Mouse (Mus musculus): ENCODE measurements around the gene Smc6. TPM values are rescaled to one million over a fixed set of nuclear protein-coding genes. Genes with fewer than 3 reads are reported as not detected.

Smc6 gene
- 33.0 and 58.1 TPM in 2 replicates for polyA plus RNA-seq (2012; ENCODE audit: insufficient read depth, insufficient read length, missing spikeins)

- Histone ChIP-seq H3K27ac (replicated peaks; ENCODE audit: low read depth, low read length) (peak within 1 kb of the TSS; percentile 71), H3K4me1 (ENCODE audit: control insufficient read depth, insufficient read depth, insufficient read length, low read length) (peaks cover 5% of the 10 kb centered on the region), H3K4me3 (ENCODE audit: insufficient read depth, low read depth, low read length) (peak within 1 kb of the TSS; percentile 90)
These were observed at the start of gene Smc6, which contains the start of gene Gen1 for GRCm38 (mm10) chr12:11265382-11266281. Gene Smc6, plus strand, starts transcription at chr12:11265886. Gene Gen1, minus strand, starts transcription at chr12:11265801.

- Histone ChIP-seq H3K27ac (replicated peaks; ENCODE audit: low read depth, low read length) (no peak overlapping the region), H3K4me1 (ENCODE audit: control insufficient read depth, insufficient read depth, insufficient read length, low read length) (no peaks in the 10 kb centered on the region), H3K4me3 (ENCODE audit: insufficient read depth, low read depth, low read length) (no peak overlapping the region)
These were observed 49.2 kb upstream of the Smc6 start for GRCm38 (mm10) chr12:11216454-11216853.

DNA sequence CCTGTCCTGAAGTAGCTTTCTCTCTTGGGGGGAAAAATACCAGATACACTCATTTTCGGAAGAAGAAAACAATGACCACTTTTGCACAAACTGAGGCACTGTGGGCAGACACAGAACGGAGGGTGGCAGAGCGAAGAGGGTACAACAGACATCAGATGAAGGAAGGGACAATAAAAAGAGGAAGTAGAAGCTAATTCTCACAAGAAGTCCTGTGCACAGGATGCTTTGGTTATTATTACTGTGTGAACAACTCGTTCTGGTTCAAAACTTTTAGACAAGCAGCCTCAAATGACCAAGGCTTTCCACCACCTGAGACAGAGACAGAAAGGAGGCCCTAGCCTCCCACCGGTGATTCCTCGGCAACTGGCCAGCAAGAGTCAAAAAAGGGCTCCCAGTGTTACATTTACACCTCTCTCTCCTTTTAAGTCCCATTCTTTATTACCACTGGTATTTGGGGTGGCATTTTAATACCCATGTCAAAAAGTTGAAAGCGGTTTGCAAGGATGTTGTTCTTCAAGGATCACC is 47.9 kb upstream of the Smc6 start:
- Histone ChIP-seq H3K4me1 (ENCODE audit: control insufficient read depth, insufficient read depth, insufficient read length, low read length) (no peaks in the 10 kb centered on the region), H3K4me3 (ENCODE audit: insufficient read depth, low read depth, low read length) (no peak overlapping the region), H3K27ac (replicated peaks; ENCODE audit: low read depth, low read length) (no peak overlapping the region)

- no peak overlapping the region for H3K27ac ChIP-seq (replicated peaks; ENCODE audit: low read depth, low read length)
- no peak overlapping the region for H3K4me3 ChIP-seq (ENCODE audit: insufficient read depth, low read depth, low read length)
- H3K4me1 ChIP-seq (ENCODE audit: control insufficient read depth, insufficient read depth, insufficient read length, low read length), result no peaks in the 10 kb centered on the region
These were observed 44.0 kb upstream of the Smc6 start for GRCm38 (mm10) chr12:11221524-11222330.

- Histone ChIP-seq H3K4me3 (ENCODE audit: insufficient read depth, low read depth, low read length) (no peak overlapping the region), H3K27ac (replicated peaks; ENCODE audit: low read depth, low read length) (no peak overlapping the region), H3K4me1 (ENCODE audit: control insufficient read depth, insufficient read depth, insufficient read length, low read length) (no peaks in the 10 kb centered on the region)
These were observed 43.1 kb upstream of the Smc6 start for GRCm38 (mm10) chr12:11222566-11222965.

DNA sequence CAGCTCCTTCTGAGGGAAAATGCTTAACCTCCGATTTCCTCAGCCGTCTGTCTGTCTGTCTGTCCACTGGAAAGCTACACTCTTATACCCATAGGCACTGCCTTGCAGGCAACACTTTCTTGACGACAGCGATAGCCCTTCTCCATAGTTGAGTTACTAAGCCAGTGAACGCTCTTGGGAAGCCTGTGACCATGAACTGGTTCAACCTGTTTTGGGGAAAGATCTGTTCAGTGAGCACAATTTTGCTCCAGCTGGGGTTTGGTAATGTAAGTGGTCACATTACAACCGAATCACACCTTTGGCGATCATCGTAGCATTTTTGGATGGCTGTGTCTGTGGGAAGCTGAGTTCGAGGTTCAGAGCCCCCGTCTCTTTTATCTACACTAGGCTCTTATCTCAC is 42.6 kb upstream of the Smc6 start:
- H3K4me1 ChIP-seq (ENCODE audit: control insufficient read depth, insufficient read depth, insufficient read length, low read length), result no peaks in the 10 kb centered on the region
- H3K4me3 ChIP-seq (ENCODE audit: insufficient read depth, low read depth, low read length), result no peak overlapping the region
- no peak overlapping the region for H3K27ac ChIP-seq (replicated peaks; ENCODE audit: low read depth, low read length)

DNA sequence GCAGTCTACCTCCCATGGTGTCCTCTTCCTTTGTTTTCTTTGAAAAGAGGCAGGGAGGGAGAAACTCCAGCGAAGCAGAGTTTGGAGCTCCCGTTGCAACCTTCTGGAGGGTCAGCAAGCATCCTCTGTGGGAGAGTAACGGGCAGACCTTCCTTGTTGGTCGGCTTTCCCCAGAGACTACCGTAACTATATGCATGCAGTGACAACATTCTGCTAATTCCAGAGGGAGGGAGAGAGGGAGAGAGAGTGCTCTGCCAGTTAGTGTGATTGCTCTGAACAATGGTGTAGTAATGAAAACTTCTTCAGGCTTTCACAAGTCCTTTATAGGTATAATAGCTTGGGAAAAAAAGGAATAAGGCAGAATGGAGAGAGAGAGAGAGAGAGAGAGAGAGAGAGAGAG is 41.0 kb upstream of the Smc6 start:
- Histone ChIP-seq H3K4me1 (ENCODE audit: control insufficient read depth, insufficient read depth, insufficient read length, low read length) (no peaks in the 10 kb centered on the region), H3K4me3 (ENCODE audit: insufficient read depth, low read depth, low read length) (no peak overlapping the region), H3K27ac (replicated peaks; ENCODE audit: low read depth, low read length) (no peak overlapping the region)

DNA sequence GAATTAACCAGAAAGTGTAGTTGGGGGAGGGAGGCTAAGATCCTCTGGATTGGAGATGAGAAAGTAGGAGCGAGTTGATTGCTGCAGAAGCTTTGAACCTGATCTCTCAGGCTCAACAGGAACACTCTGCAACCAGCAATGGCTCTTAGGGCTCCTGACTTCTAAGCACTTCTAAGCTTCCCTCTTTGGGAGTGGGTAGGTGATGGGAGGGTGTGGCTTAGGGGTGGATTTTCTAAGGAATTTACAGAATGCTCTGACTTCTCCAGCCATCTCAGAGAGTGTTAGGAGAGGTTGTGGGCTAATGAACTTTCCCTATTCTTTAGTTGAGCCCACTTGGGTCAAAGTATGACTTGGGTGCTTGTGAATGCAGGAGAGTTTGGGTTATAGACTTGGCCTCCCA is 39.6 kb upstream of the Smc6 start:
- H3K27ac ChIP-seq (replicated peaks; ENCODE audit: low read depth, low read length), result no peak overlapping the region

DNA sequence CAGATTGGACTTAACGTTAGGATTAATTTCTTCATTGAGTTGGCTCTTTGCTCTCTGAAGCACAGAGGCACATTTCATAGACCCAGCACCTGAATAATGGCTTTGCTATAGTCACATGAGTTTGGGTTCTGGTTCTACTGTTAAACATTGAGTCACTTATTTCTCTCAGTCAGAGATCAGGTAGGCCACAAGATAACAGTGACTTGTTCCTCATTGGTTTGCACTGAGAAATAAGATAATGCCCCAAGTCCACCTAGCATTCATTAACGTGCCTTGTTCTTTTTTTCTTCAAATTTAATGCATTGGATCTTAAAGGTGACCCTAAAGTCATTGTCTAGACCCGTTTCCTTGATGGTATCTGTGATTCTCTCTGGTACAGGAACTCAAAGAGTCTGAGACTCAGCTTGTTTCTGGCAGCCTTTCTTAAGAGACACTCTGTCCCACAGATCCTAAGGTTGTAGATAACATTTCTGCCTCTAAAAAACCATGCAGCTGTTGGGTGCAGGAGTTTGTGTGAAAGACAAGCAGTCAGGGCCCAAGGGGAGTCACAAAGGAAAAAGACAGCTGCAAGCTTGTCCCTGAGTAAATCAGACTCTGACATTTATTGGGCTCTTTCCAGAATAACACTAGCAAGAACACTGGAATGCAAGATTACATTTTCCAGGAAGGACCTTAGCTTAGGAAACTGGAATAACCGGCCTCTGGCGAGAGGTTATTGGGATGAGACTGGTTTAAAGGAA is 39.0 kb upstream of the Smc6 start:
- Histone ChIP-seq H3K4me1 (ENCODE audit: control insufficient read depth, insufficient read depth, insufficient read length, low read length) (no peaks in the 10 kb centered on the region), H3K4me3 (ENCODE audit: insufficient read depth, low read depth, low read length) (no peak overlapping the region), H3K27ac (replicated peaks; ENCODE audit: low read depth, low read length) (no peak overlapping the region)

More for the DNA sequence above, 39.6 kb upstream of the Smc6 start:
- Histone ChIP-seq H3K4me3 (ENCODE audit: insufficient read depth, low read depth, low read length) (no peak overlapping the region), H3K4me1 (ENCODE audit: control insufficient read depth, insufficient read depth, insufficient read length, low read length) (no peaks in the 10 kb centered on the region)

DNA sequence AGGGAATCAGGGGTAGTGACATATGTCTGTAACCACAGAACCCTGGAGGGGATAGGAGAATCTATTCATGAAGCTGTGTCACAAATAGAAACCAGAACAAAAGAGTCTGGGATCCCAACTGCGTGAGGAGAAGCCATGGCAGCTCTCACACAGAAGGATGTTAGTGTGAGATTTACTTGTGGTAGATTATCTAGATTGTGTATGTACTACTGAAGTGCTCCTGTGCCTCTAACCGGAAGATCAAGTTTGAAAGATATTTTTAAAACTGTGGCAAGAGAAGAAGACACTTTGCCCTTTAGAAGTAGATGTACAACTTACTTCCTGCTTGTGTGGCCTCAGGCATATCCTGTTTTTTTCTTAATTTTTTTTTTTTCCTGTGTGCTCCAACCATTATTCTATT is 35.4 kb upstream of the Smc6 start:
- Histone ChIP-seq H3K4me1 (ENCODE audit: control insufficient read depth, insufficient read depth, insufficient read length, low read length) (no peaks in the 10 kb centered on the region), H3K4me3 (ENCODE audit: insufficient read depth, low read depth, low read length) (no peak overlapping the region), H3K27ac (replicated peaks; ENCODE audit: low read depth, low read length) (no peak overlapping the region)

GRCm38 (mm10) chr12:11235996-11236395 is 29.7 kb upstream of the Smc6 start:
- Histone ChIP-seq H3K4me1 (ENCODE audit: control insufficient read depth, insufficient read depth, insufficient read length, low read length) (no peaks in the 10 kb centered on the region), H3K4me3 (ENCODE audit: insufficient read depth, low read depth, low read length) (no peak overlapping the region), H3K27ac (replicated peaks; ENCODE audit: low read depth, low read length) (no peak overlapping the region)

DNA sequence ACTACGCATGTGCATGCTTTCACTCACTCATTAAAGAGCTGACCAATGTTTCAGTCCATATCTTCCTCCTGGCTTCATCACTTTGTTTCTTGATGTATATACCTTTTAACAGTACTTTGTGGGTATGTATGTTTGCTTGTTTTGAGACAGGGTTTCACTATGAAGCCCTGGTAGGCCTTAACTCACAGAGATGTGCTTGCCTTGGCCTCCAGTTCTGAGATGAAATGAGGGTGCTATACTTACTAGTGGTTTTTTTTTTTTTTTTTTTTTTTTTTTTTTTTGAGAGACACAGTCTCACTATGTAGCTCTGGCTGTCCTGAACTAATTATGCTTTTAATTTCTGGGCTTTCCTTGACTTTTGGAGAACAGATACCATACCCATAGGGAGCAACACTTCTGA is 18.2 kb upstream of the Smc6 start:
- H3K4me3 ChIP-seq (ENCODE audit: insufficient read depth, low read depth, low read length), result no peak overlapping the region

GRCm38 (mm10) chr12:11250322-11250721 is 15.4 kb upstream of the Smc6 start:
- Histone ChIP-seq H3K4me1 (ENCODE audit: control insufficient read depth, insufficient read depth, insufficient read length, low read length) (no peaks in the 10 kb centered on the region), H3K4me3 (ENCODE audit: insufficient read depth, low read depth, low read length) (no peak overlapping the region), H3K27ac (replicated peaks; ENCODE audit: low read depth, low read length) (no peak overlapping the region)

More for the DNA sequence above, 18.2 kb upstream of the Smc6 start:
- Histone ChIP-seq H3K4me1 (ENCODE audit: control insufficient read depth, insufficient read depth, insufficient read length, low read length) (no peaks in the 10 kb centered on the region), H3K27ac (replicated peaks; ENCODE audit: low read depth, low read length) (no peak overlapping the region)

DNA sequence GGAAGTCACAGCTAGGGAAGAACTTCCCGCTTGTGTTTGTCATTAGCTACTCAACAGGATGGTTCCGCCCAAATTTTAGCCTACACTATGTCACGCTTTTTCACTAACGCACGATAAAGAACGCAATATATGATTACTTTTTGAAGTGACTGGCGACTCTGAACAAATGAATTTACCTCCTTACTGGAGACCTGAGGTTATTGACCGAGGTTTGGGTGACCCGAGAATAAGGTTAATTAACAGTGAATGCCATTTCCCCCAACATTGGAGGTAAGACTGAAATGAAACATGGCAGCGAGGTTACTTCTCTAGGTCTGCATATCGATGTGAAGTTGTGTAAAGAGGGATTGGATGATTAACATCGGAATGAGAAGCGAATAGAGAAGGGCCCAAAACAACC is 791 bp upstream of the Smc6 start:
- no peak overlapping the region for H3K27ac ChIP-seq (replicated peaks; ENCODE audit: low read depth, low read length)
- H3K4me1 ChIP-seq (ENCODE audit: control insufficient read depth, insufficient read depth, insufficient read length, low read length), result peaks cover 5% of the 10 kb centered on the region
- H3K4me3 ChIP-seq (ENCODE audit: insufficient read depth, low read depth, low read length), result peak overlapping the region; percentile 62
